Mouse (Mus musculus) left cerebral cortex, adult 2 months (tissue): ENCODE results near the gene Slc2a3. TPM values are rescaled to one million over a fixed set of nuclear protein-coding genes. Genes with fewer than 3 reads are reported as not detected.
"Not testable (repeated sequence)": the region's sequence is repeated elsewhere in the genome, so short reads cannot be mapped to it uniquely, and the experiment has no call there.

Experiments used
- DNase-seq, 2 experiments: peaks; one replicate each; pipeline ENCODE4 v3.0.0; 2021 to 2022; ENCODE audit warnings: low spot score in 2 of 2, mixed read lengths in 1 of 2; ENCODE audit errors: extremely low spot score in 1 of 2
- H3K27ac ChIP-seq: fragments of 200-600 bp; 2 replicates; pipeline ENCODE4 v1.8.1; 2022
- H3K4me3 ChIP-seq: fragments of 200-600 bp; 2 replicates; pipeline ENCODE4 v1.8.1; 2022
- CTCF ChIP-seq: fragments of 200-600 bp; IDR thresholded peaks from 2 replicates; pipeline ENCODE4 v1.8.1; 2022; ENCODE audit warnings: antibody characterized with exemption, mild to moderate bottlenecking, moderate library complexity
- intact Hi-C: fragments of 180-260 bp; cut with DNase I; formaldehyde crosslinking; loops from one replicate; pipeline ENCODE4 v1.15.1; 2025
- total RNA-seq, 2 experiments: library from RNA; stranded (reverse); gene quantifications; 2 replicates each; pipeline ENCODE4 v1.2.3; 2021

Gene Slc2a3
- total RNA-seq, 2 experiments from 2014 or later = 111 to 128 TPM

GRCm38 (mm10) chr6:122769771-122770759 is 31.4 kb downstream of the Slc2a3 start:
- no peak for TF ChIP-seq CTCF
- intact Hi-C loops = no loop called here
- H3K27ac ChIP-seq = peak overlapping the region; percentile 76
- DNase-seq = no peak
- H3K4me3 ChIP-seq = no peak overlapping the region

- Histone ChIP-seq H3K4me3 (no peak overlapping the region), H3K27ac (no peak overlapping the region; the same call in 1 of the 2 replicates)
- no peak for TF ChIP-seq CTCF
- intact Hi-C loops = no loop called here
- no peak for DNase-seq
Measured at GRCm38 (mm10) chr6:122768256-122768655, 33.2 kb downstream of the Slc2a3 start.

- H3K27ac ChIP-seq, intact Hi-C loops, H3K4me3 ChIP-seq, DNase-seq: not testable (repeated sequence)
Measured at GRCm38 (mm10) chr6:122767012-122767411, 34.4 kb downstream of the Slc2a3 start.

- no peak for DNase-seq
- intact Hi-C loops = no loop called here
- H3K27ac ChIP-seq = no peak overlapping the region
- TF ChIP-seq CTCF = no peak
- H3K4me3 ChIP-seq = no peak overlapping the region
Measured at GRCm38 (mm10) chr6:122766145-122766968, 35.1 kb downstream of the Slc2a3 start.

DNA sequence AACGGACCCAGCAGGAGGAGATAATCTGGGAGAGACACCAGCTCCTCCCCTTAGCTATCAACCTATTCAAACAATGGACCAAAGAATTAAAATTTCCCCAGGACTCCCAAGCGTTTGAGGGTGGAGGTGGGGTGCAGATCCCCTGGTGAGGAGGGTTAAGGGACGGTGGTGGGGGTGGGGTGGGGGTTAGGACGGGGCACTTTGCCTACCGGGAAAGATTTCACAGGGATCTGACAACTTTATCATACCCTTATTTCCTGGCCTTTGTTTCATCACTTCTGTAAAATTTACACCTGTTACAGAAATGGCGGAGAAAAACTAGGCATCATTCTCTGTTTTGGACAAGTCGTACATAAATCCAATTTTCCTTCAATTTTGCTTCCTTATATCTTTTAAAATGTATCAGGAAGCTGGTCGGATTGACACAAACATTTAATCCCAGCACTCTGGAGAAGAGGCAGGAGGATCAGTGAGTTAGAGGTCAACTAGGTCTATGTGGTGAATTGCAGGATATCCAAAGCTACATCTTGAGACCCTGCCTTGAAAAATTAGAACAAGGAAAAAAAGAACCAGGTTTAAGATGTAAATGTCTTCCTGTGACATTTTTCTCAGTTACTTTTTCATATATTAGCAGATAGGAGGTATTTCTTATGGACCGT is 36.0 kb downstream of the Slc2a3 start:
- intact Hi-C loops = loop anchor here (2.0 kb wide), 2 partner anchors 19 to 35 kb away; partner anchors contain the start of gene Slc2a3
- DNase-seq = no peak

DNA sequence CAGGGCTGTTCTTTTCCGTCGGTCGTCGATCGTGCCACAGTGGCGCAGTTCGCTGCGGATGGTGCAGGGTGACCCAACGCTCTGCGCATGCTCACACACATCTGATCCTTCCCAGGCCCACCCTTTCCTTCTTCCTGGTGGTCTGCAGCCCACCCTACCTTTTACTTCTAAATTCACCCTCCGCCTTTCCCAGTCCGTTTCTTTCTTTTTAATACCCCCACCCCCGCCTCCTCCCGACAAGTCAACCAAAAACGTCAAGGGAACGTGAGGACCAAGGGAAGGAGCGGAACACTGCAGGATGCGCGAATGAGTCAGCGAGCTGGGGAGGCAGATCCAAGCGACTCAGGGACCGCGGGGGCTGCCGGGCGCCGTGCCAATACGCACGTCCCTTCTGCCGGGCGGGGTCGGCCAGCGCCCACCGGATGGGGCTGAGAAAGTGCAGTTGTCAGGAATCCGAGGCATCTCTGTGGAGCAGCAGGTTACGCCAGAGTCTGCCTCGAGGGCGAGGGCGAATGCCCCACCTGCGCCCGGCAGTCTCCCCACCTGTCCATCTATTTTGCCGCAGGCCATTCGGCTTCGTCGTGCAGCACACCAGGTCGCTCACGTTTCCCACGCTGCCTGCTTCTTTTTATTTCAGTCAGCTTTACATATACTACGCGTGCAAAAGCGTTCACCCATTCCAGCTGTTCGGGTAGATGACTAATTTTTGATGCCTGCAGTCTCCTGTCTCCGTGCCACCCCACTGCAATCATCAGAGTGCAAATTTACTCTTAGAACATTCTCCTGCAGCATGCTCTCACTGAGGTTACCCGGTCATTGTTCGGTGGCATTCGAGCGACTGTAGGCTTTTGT is 36.8 kb downstream of the Slc2a3 start:
- H3K4me3 ChIP-seq = peak overlapping the region; percentile 53
- peak overlapping the region; percentile 93 for H3K27ac ChIP-seq
- intact Hi-C loops = loop anchor here (2.0 kb wide), 2 partner anchors 20 to 36 kb away; partner anchors contain the start of gene Slc2a3
- DNase-seq = peak; percentile 80 to 81
- no peak for TF ChIP-seq CTCF

More for the DNA sequence above, 36.0 kb downstream of the Slc2a3 start:
- TF ChIP-seq CTCF = no peak
- peak overlapping the region; percentile 93 for H3K27ac ChIP-seq
- peak overlapping the region; percentile 53 for H3K4me3 ChIP-seq

DNA sequence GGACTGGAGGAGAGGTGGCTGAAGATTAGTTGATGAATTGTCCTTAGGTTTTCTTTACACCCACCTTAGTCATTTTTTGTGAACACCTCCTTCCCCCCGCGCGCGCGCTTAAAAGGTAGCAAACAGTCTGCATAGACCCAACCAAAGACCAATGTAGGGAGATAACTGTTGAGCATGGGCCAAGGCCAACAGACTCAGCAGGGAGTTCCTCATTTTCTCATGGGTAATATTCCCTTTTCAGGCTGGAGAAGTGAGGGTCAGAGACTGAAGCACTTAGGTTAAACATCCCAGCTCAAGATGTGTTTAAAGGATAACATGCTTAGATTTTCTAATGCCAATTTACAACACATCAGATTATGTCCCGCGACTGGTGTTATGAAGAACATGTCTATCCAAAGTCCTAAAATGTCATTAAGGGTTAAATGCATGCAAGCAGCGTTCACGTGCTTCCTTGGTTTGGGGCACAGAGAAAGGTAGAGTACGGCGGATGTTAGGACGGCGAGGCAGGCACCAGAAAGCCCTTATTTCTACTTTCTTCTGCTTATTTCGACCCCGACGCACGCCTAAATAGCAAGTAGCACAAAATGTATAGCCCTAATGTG is 37.5 kb downstream of the Slc2a3 start:
- intact Hi-C loops = loop anchor here (2.0 kb wide), 2 partner anchors 21 to 37 kb away; partner anchors contain the start of gene Slc2a3
- TF ChIP-seq CTCF = no peak

DNA sequence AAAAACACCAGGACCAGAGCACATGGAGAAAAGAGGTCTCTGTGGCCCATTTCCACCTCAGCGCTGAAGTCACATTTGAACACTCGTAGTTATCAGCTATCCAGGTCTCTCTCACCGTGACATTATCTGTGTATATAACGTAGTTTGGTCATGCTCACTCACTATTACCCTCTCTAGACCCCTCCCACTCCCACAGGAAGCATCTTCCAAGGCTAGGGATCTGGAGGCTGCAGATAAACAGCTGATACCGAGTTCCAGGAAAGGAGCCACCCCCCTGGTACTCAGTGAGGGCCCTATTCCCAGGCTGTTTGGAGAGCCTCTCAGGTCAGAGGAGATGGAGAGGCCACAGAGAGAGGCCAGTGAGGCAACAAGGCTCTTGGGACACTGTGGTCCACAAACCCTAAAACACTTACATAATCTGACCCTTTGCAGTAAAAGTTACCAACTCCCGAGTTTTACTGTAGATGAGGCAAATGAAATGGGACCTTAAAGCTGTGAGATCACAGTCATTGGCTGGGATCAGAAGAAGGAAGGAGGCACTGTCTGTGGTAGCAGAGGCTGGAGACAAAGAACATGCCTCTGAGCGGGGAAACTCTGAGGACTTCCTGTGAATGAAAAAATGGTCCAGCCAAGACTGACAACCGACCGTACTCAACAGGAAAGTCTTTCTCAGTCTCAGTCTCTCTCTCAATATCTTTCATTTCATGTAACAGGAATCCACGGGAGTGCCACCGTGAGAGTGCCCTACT is 38.3 kb downstream of the Slc2a3 start:
- no peak for DNase-seq
- TF ChIP-seq CTCF = no peak
- intact Hi-C loops = no loop called here
- Histone ChIP-seq H3K4me3 (no peak overlapping the region), H3K27ac (peak overlapping the region; percentile 93)

More for the DNA sequence above, 37.5 kb downstream of the Slc2a3 start:
- Histone ChIP-seq H3K4me3 (peak overlapping the region; percentile 53), H3K27ac (peak overlapping the region; percentile 93)
- no peak for DNase-seq

DNA sequence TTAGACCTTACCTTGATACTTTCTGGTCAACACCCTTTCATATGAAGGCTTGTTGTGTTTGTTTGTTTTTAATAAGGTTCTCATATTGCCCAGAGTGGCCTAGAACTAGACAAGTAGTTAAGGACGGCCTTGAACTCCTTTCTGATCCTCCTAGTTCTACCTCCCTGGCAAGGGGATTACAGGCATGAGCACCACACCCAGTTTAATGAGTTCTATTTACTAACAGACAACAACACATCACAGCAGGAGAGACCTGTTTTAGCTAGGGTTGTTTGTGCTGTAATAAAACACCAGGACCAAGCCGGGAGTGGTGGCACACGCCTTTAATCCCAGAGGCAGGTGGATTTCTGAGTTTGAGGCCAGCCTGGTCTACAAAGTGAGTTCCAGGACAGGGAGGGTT is 39.0 kb downstream of the Slc2a3 start:
- TF ChIP-seq CTCF = no peak
- intact Hi-C loops = no loop called here
- no peak overlapping the region for H3K4me3 ChIP-seq
- no peak for DNase-seq
- H3K27ac ChIP-seq = no peak overlapping the region

DNA sequence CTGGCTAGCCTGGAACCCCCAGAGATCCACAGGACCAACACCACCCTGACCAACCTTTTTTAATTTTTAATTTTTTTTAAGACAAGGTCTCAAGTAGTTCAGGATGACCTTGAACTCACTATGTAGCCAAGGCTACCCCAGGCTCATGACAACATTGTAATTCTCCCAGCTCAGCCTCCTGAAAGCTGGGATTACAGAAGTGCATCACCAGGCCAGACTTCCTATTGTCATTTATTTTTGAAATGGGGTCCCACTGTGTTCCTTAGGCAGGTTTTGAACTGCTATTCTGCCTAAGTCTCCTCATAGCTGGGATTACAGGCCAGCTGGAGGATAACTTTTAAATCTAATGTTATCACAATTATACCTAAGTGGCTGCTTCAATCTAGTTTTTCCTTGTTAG is 39.5 kb downstream of the Slc2a3 start:
- H3K27ac ChIP-seq = peak overlapping the region; percentile 91

More for the DNA sequence above, 39.5 kb downstream of the Slc2a3 start:
- TF ChIP-seq CTCF = no peak
- no peak for DNase-seq
- H3K4me3 ChIP-seq = peak overlapping the region; percentile 51
- intact Hi-C loops = loop anchor here (1.0 kb wide), 1 partner anchor 20 kb away; no protein-coding TSS in a partner anchor
